Mouse (Mus musculus) thymus, adult 2 months (tissue): ENCODE results near the gene Dcaf6. TPM values are rescaled to one million over a fixed set of nuclear protein-coding genes. Genes with fewer than 3 reads are reported as not detected.

ENCODE experiments used
- DNase-seq: peaks from one replicate; pipeline ENCODE4 v3.0.0; 2021
- H3K27ac ChIP-seq: fragments of 200-500 bp; 2 replicates; pipeline ENCODE4 v1.5.1; 2012; ENCODE audit warnings: low read length, control low read depth; ENCODE audit not compliant: control insufficient read depth, insufficient read depth
- H3K27me3 ChIP-seq: fragments of 200-500 bp; 2 replicates; pipeline ENCODE4 v1.6.1; 2012; ENCODE audit warnings: mild to moderate bottlenecking, low read length, moderate library complexity, mixed read lengths; ENCODE audit not compliant: control insufficient read depth, insufficient read depth
- H3K36me3 ChIP-seq: fragments of 200-500 bp; 2 replicates; pipeline ENCODE4 v1.6.1; 2012; ENCODE audit warnings: mild to moderate bottlenecking, low read length, moderate library complexity; ENCODE audit not compliant: control insufficient read depth, insufficient read depth
- H3K4me1 ChIP-seq: fragments of 200-500 bp; replicated peaks from 2 replicates; pipeline ENCODE4 v1.6.1; 2012; ENCODE audit warnings: low read length; ENCODE audit not compliant: control insufficient read depth, insufficient read depth
- H3K4me3 ChIP-seq: fragments of 200-500 bp; 2 replicates; pipeline ENCODE4 v1.5.1; 2012; ENCODE audit warnings: mild to moderate bottlenecking, low read length, control low read depth, moderate library complexity; ENCODE audit not compliant: control insufficient read depth, insufficient read depth
- CTCF ChIP-seq: fragments of 200-500 bp; IDR thresholded peaks from 2 replicates; pipeline ENCODE4 v1.5.1; 2012; ENCODE audit warnings: mild to moderate bottlenecking, control low read depth, low read length, moderate library complexity, borderline replicate concordance; ENCODE audit not compliant: control insufficient read depth, poor library complexity, insufficient read depth; ENCODE audit errors: extremely low read depth
- POLR2A ChIP-seq: fragments of 200-500 bp; IDR thresholded peaks from 2 replicates; pipeline ENCODE4 v1.6.1; 2012; ENCODE audit warnings: mild to moderate bottlenecking, low read length, control low read depth, moderate library complexity; ENCODE audit not compliant: control insufficient read depth, poor library complexity, insufficient read depth; ENCODE audit errors: extremely low read depth
- WGBS: fragments of 180-500 bp; shearing (Covaris S2); methylation state at CpG from one replicate; pipeline ENCODE4 v1.1.7; 2018; 5-methylcytosine and 5-hydroxymethylcytosine counted together
- polyA plus RNA-seq: library from polyadenylated mRNA; depleted of rRNA; stranded (reverse); fragments of >200 nt; gene quantifications from 2 replicates; pipeline ENCODE4 v1.2.3, GENCODE M21; 2012

Gene Dcaf6
- polyA plus RNA-seq, 1 experiment: 25.5 TPM

GRCm38 (mm10) chr1:165291606-165292005 is 168.7 kb downstream of the Dcaf6 start:
- 94% methylated on average over 6 of the region's 6 CpGs for WGBS
- TF ChIP-seq CTCF (no peak), POLR2A (no peak)
- Histone ChIP-seq H3K4me1 (no peaks in the 10 kb centered on the region), H3K36me3 (no peaks in the 10 kb centered on the region), H3K4me3 (no peak overlapping the region), H3K27me3 (no peaks in the 10 kb centered on the region), H3K27ac (no peak overlapping the region)
- DNase-seq: no peak

DNA sequence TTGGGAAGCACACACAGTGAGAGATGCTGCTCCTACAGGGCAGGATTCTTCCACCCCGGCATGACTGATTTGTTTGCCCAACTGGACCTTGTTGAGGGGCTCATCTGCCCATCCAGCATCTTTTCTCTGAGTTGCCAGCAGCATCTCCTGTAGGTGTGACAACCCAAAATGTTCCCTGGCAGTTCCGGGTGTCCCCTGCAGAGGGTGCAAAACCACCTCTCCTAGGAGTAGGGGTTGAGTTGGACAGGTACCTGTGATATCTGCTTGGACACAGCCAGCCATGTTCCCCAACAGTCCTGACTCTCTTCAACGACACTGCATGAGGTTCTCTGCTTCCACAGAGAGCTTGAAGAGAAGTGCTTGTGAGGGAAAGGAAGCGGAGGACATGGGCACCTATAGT is 170.4 kb downstream of the Dcaf6 start:
- DNase-seq: peak; percentile 34
- H3K4me3 ChIP-seq: no peak overlapping the region
- 92% methylated on average over 4 of the region's 4 CpGs for WGBS
- peak; percentile 26; the same call in 1 of the 2 replicates for TF ChIP-seq CTCF
- no peak for TF ChIP-seq POLR2A
- no peak overlapping the region for H3K27ac ChIP-seq
- no peaks in the 10 kb centered on the region for H3K4me1 ChIP-seq
- H3K36me3 ChIP-seq: no peaks in the 10 kb centered on the region
- H3K27me3 ChIP-seq: no peaks in the 10 kb centered on the region

DNA sequence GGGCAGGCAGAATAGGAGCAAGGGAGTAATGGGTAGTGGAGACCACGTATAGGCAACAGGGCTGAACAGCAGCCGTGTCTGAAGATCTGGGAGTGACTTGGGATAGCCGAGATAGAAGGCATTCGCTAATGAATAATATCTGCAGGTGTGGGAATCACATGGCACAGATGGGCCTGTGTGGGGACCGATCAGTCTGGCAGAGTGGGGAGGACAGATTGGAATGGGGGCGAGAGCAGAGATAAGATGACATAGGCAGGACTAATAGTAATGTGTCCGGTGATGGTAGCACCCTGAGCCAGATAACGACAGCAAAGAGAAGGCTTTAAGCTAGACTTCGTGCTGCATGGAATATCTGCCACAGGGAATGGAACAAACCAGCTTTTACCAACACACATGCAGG is 172.1 kb downstream of the Dcaf6 start:
- 96% methylated on average over 9 of the region's 9 CpGs for WGBS
- Histone ChIP-seq H3K4me3 (no peak overlapping the region), H3K27me3 (no peaks in the 10 kb centered on the region; the same call in 1 of the 2 replicates), H3K36me3 (no peaks in the 10 kb centered on the region), H3K4me1 (no peaks in the 10 kb centered on the region), H3K27ac (no peak overlapping the region)
- TF ChIP-seq POLR2A (no peak), CTCF (no peak)
- DNase-seq: no peak

GRCm38 (mm10) chr1:165284096-165284495 is 176.2 kb downstream of the Dcaf6 start:
- Histone ChIP-seq H3K4me1 (peaks cover 8% of the 10 kb centered on the region), H3K36me3 (no peaks in the 10 kb centered on the region), H3K27me3 (peaks cover 2% of the 10 kb centered on the region), H3K27ac (no peak overlapping the region), H3K4me3 (no peak overlapping the region)
- DNase-seq: no peak
- 80% methylated on average over 7 of the region's 7 CpGs for WGBS
- no peak for TF ChIP-seq CTCF
- TF ChIP-seq POLR2A: no peak

- H3K4me3 ChIP-seq: no peak overlapping the region
These were observed 177.3 kb downstream of the Dcaf6 start for GRCm38 (mm10) chr1:165282967-165283345.

DNA sequence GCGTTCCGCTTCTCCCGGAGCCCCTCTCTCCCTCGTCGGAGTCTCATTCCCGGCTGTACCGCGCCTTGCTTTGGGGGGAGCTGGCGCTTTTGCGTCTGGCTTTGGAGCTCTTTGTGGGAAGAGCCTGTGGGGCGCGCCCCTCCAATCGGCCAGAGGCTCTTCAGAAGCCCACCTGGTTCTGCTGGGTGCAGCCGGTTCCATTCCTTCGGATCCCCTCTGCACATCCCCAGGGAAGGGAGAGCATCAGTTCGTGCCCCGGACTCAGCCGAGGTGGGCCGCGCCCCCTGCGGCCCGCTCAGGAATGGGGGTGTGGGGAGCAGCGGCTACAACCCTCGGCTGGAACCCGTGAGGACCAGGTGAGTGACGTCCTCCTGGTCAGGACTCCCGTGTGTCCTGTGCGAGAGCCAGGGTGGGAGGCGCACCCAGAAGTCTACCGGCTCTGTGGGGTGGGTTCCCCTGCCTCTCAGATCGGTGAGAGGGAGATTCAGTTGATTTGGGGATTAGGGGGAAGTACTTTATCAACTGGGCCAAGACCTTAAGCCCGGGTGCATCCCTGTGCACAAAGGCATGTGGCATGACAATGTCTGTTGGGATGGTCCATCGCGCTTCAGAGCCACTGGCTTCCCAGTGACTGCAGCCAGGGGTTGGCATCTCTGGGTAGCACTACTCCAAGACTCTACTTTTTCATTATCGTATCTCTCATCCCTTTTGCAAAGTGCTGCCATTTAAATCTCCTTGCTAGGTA is 177.9 kb downstream of the Dcaf6 start:
- peaks cover 8% of the 10 kb centered on the region for H3K4me1 ChIP-seq
- DNase-seq: no peak
- peaks cover 2% of the 10 kb centered on the region for H3K27me3 ChIP-seq
- 9% methylated on average over 35 of the region's 35 CpGs for WGBS
- H3K36me3 ChIP-seq: no peaks in the 10 kb centered on the region
- H3K27ac ChIP-seq: no peak overlapping the region
- TF ChIP-seq CTCF: no peak
- no peak for TF ChIP-seq POLR2A
- H3K4me3 ChIP-seq: peak overlapping the region; percentile 49

More at GRCm38 (mm10) chr1:165282967-165283345, 177.3 kb downstream of the Dcaf6 start:
- H3K36me3 ChIP-seq: no peaks in the 10 kb centered on the region
- peaks cover 8% of the 10 kb centered on the region for H3K4me1 ChIP-seq
- H3K27me3 ChIP-seq: peaks cover 2% of the 10 kb centered on the region
- 92% methylated on average over 7 of the region's 7 CpGs for WGBS
- TF ChIP-seq CTCF (no peak), POLR2A (no peak)
- no peak for DNase-seq
- no peak overlapping the region for H3K27ac ChIP-seq
